Mouse (Mus musculus): ENCODE results near the gene Rxrb.

DNA sequence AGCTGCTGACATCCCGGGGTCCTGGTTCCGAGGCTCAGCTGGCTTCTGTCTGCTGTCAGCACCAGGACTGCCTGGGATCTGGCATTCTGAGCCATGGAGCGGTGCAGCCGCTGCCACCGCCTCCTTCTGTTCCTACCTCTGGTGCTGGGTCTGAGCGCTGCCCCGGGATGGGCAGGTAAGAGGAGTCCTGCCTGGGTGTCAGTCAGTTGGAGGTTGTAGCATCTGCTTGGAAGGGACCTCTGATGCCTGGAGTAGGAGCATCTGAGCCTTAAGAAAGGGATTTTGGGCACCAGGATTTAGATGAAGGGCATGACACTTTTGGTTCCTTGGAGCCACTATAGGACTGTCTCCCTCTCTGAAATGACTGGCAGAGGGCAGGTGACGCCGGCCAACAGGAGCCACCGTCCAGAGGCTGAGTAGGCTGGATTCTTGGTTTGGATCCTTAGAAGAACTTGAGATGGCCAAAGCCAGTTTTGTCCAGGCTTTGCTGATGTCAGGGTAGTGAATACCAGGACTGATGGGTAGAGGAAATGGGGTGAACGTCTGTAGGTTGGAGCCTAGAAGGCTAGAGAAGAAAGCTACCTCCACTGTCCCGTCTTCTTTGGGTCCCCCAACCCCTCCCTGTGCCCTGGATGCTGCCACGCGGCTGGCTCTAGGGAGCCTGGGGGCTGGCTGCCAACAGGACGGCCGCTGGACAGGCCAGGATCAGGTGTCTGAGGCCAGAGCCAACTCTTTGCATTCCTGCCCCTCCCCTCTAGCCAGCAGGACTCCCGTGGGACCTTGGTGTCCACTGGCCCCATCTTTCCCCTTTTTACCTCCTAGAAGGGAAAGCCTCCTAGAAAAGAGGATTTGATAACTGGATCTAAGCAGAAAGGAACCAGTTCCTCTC, 8.2 kb downstream of the Rxrb start:
- TF ChIP-seq CTCF (IDR thresholded peaks at IDR 0.05; ENCODE audit: insufficient read depth, low read length): no peak
- no peak for TF ChIP-seq POLR2A (IDR thresholded peaks at IDR 0.05; ENCODE audit: borderline replicate concordance, extremely low read depth, low read depth, low read length)
